Mouse (Mus musculus): ENCODE data around the gene Rpl35. TPM values are rescaled to one million over a fixed set of nuclear protein-coding genes. Genes with fewer than 3 reads are reported as not detected.

The Rpl35 gene
- total RNA-seq, 2 experiments from 2014 or later = 1,385 to 1,595 TPM

DNA sequence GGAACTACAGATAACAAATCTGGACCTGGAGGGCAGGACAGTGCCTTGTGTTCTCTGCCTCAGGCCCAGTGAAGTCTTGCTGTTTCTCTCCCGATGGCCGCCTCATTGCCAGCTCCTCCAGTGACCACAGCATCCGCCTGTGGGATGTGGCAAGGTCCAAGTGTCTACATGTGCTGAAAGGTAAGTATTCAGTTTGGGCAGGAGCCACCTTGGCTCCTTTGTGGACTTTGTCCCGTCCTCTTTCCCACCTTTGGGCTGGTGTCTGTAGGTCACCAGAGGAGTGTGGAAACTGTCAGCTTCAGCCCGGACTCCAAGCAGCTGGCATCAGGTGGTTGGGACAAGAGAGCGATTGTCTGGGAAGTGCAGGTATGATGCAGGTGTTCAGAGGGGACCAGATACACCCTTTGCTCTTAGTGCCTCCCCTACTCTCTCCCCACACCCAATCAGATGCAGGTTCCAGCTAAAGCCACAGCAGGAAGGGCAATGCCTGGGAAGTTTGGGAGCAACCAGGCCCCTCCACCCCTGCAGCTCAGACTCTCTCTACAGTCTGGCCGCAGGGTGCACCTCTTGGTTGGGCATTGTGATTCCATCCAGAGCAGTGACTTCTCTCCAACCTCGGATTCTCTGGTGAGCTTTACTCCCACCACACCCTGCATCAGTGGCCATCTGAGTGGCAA lies 5.4 kb downstream of the Rpl35 start:
- no peak for ATAC-seq (replicated peaks; ENCODE audit: low FRiP score, low TSS enrichment, poor library complexity, severe bottlenecking)

DNA sequence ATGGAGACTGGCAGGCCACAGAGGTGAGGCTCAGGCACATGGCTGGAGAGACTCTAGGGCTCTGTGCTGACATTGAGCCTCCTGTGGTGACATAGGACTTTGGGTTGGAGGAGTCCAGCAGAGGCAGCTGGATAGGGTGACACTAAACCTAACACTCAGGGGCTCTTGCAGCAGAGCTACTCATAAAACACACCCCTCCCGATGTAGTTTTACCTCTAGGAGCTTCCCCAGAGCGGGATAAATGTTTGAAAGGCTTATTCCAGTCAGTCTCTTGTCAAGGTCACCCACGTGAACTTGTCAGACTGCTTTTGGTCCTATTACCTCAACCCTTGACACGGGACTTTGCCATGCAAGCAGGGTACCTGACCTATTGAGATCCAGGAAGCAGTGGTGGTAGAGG lies 6.0 kb downstream of the Rpl35 start:
- ATAC-seq (replicated peaks; ENCODE audit: low FRiP score, low TSS enrichment, poor library complexity, severe bottlenecking) = no peak

DNA sequence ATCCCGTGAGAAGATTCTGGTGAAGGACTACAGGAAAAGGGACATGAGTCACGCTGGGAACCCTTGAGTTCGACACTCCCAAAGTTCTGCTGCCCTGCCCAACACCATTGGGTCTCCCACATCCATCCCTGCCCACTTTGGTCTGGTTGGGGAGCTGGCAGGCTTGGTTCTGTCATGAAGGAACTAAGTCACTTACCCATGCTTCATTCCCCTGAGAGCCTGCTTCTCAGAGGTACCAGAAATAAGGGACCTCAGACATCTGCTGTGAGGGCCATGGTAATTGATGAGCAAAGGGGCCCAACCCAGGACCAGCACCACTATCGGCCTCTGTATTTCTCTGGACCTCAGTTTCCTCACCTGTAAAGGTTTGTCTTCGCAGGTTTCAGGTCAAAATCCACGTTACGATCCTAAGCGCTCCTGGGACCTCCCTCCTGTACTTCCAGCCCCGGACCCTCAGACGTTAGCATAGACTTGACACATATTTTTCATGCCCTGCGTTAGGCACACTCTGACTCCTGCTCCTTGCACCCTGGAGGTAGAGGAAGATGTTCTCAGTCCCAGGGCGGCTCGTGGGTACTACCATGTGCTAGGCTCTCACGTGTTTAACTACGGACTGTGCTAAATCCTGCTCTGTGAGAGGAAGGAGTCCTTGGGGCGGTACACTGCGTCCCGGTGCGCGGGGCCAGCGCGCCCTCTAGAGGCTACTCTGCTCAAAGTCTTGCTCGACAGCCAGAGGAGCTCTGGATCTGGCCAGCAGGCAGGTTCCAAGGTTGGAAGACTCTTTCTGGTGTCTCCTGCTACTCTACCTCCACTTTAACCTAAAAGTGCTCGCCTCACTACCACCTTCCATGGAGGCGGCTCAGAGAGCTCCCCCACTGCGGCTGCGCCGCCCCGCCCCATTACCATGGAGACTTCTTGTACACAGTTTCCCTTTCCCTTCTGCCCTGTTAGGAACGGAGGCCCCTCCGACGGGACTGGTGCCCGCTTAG lies 7.7 kb downstream of the Rpl35 start, which contains the start of gene Wdr38:
Gene Wdr38, plus strand, starts transcription at position 91 of the 989 bp plus-strand sequence.
- ATAC-seq (replicated peaks; ENCODE audit: low FRiP score, low TSS enrichment, poor library complexity, severe bottlenecking) = peak; percentile 78

DNA sequence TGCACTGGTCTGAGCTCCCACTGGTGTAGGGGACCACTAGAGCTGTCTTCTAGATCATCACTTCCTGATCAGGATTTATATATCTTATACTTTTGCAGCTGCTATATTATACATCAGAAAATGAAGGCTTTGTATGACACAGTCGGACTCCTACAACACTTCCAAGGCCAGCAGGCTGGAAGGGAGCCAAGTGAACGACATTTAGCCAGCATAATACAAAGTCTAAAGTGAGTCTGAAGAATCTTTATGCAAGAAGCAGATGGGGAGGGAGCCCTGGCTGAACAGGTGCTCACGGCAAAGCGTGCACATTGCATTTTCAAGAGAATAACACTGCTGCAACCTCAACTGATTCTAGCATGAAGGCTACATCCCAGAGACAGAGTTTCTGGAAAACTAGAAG lies 13.0 kb downstream of the Rpl35 start:
- ATAC-seq (replicated peaks; ENCODE audit: low FRiP score, low TSS enrichment, poor library complexity, severe bottlenecking) = no peak

DNA sequence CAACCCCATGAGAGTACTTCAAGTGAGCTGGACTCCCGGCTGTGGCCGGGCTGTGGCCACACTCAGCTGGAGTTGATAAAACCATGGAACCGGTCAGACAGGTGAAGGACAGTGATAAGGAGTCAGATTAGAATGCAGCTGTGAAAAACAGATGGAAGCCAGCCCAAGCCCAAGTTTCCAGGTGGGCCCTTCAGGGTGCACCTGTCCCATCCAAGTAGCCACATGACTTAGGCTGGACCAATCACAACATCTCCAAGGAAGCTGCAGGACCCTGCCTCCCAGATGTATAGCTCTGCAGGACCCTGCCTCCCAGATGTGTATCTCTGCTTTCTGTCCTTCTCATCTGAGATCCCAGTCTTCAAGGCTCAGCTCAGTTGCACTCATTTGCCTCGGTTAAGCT lies 13.4 kb downstream of the Rpl35 start:
- ATAC-seq (replicated peaks; ENCODE audit: low FRiP score, low TSS enrichment, poor library complexity, severe bottlenecking) = no peak

DNA sequence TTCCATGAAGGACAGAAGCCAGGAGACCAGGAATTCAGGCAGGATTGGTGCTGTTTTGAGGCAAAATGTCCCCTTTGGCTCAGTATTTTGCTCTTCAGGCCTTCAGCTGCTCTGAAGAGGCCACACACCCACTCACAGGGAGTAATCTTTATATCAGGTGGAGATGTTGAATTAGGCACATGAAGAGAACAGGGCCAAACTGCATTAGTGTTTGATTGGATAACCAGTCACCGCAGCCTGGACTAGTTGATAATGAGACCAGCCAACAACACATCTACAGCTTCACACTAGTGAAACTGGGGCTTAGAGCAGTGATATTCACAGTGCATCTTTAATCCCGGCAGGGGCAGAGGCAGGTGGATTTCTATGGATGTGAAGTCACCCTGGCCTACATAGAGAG lies 16.5 kb downstream of the Rpl35 start:
- ATAC-seq (replicated peaks; ENCODE audit: low FRiP score, low TSS enrichment, poor library complexity, severe bottlenecking) = peak; percentile 92

DNA sequence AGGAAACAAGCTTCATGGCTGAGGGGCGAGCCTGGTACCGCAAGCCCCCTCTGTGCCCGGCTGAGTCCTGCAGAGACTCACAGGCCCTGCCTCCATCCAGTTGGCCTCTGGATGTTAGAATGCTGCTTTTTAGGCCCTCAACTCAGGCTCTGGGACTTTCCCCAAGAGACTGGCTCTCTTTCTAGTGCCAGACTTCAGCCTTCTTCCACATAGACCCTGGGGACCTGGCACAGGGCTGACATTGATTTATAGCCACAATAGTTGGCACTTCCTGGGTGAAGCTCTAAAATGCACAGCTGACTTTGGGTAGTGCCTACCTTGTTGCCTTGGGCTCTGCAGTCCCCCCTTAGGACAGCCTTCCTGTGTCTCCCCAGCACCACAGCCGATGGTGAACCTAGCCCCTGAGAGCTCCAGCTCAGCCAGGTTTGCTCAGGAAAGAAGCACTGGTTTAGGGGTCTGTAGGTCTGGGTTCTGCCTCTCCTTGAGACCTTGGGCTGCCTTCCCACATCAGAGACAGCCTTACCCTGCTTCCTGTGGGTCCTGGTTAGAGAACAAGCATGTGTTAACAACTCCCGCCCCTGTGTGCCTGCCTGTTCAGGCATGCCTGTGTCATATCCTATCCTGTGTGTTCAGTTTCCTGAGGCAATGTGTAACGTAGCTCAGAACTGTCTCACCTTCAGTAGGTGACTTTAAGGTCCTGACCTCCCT lies 17.5 kb downstream of the Rpl35 start:
- ATAC-seq (replicated peaks; ENCODE audit: low FRiP score, low TSS enrichment, poor library complexity, severe bottlenecking) = no peak

DNA sequence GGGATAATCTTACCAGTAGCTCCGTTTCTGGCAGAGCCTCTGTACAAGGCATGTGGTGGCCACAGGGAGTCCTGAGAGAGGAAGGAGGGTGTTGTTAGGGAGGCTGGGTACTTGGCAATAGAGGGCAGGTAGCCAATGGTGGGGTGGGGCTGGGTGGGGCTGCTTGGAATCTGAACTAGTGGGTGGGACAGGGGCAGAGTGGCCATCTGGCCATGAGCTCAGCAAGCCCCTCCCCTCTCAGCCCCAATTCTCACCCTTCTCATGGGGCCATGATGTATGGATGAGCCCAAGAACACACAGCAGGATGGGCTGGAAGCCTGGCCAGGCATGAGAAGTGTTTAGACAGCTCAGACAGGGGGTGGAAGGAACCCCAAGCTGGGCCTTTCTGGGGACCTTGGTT lies 18.1 kb downstream of the Rpl35 start:
- no peak for ATAC-seq (replicated peaks; ENCODE audit: low FRiP score, low TSS enrichment, poor library complexity, severe bottlenecking)

DNA sequence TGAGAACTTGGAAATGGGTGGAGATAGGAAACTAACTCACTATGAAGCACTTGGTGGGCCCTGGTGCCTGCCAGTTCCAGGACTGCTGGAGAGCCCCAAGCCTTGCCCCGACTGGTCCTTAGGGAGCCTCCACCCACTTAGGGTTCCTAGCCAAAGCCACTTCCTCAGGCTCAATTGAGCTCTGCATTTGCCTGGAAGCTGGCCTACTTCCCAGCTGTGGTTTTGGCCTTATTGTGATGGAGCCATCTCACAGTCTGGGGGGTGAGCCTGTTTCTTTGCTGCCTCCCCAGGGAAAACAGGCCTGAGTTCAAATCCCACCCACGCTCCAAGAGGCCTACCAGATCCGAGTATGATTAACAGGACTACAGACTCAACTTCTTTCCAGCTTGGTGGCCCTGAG lies 18.8 kb downstream of the Rpl35 start:
- ATAC-seq (replicated peaks; ENCODE audit: low FRiP score, low TSS enrichment, poor library complexity, severe bottlenecking) = no peak

DNA sequence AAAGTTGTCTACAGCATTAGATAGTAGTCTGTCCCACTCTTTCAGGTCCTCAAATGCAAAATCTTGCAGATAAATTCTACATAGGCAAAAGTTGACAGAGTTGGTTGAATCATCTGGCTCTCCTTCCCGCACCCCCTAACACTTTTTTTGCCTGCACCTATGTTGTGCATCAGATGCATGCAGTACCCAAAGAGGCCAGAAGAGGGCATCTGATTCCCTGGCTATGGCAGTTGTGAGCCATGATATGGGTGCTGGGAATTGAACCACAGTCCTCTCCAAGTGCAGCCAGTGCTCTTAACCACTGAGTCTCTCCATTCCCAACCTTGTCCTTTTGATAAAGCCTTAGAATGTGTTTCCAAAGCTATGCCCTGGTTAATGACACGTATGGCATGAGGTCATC lies 22.0 kb downstream of the Rpl35 start:
- no peak for ATAC-seq (replicated peaks; ENCODE audit: low FRiP score, low TSS enrichment, poor library complexity, severe bottlenecking)

DNA sequence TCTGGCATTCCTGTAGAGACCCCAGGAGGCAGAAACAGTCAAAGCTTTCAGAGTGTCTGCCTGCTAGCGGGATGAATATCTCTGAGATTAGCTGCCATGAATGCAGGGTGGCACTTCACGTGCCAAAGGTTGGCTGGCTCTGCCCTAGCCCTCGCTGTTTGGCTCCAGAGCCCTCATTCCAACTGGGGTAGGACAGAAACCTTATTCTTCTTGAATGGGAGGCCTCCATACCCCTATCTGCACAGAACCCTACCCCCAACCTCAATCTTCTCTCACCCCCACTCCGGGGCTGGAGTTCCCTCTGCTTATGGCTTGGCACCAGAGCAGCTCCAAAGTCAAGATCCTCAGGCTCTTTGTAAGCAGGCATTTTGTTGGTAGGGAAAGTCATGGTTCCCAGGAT lies 27.6 kb downstream of the Rpl35 start:
- no peak for ATAC-seq (replicated peaks; ENCODE audit: low FRiP score, low TSS enrichment, poor library complexity, severe bottlenecking)

DNA sequence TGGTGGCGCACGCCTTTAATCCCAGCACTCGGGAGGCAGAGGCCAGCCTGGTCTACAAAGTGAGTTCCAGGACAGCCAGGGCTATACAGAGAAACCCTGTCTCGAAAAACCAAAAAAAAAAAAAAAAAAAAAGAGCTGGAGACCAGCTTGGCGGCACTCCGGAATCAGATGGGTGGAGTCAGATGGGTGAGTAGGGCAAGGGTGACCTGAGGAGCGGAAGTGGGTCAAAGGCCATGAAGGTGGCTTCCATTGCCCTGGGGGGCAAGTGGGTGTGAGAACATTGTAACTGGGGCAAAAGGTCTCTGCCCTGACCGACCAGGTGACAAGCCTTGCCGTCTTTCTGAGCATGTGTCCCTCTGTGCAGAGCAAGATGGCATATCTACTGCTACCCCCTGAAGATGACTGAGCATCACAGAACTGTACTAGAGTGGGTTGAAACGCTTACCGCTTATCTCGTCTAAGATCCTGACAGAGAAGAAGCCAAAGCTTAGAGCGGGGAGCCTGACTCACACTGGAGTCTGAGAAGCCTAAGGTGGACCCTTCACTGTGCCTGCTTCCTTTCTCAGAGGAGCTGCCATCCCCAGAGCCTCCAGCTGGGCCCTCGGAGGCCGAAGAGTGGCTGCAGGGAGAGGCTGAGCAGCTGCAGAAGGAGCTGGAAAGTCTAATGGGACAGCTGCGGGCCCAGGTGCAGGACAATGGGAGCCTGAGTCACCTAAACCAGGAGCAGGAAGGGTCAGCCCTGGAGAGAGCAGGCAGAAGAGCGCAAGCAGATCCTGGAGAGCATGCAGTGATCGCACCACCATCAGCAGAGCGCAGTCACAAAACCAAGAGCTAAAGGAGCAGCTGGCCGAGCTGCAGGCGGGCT lies 29.3 kb downstream of the Rpl35 start:
- no peak for ATAC-seq (replicated peaks; ENCODE audit: low FRiP score, low TSS enrichment, poor library complexity, severe bottlenecking)

DNA sequence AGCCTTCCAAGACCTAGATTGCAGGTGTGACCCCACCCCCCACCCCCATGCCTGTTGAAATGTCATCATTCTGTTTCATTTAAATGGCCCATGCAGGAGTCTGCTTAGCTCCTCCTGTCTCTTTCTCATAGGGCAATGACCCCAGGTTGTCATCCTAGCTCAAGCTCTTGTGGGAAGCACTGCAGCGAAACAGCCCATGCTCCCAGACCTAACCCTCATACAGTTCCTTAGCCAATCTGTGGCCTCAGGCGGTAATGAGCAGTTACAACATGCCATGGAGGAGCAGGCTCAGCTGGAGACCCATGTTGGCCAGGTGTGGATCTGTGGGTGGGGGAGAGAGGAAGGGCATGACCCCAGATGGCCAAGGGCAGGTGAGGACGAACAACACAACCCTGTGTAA lies 30.2 kb downstream of the Rpl35 start:
- ATAC-seq (replicated peaks; ENCODE audit: low FRiP score, low TSS enrichment, poor library complexity, severe bottlenecking) = no peak

DNA sequence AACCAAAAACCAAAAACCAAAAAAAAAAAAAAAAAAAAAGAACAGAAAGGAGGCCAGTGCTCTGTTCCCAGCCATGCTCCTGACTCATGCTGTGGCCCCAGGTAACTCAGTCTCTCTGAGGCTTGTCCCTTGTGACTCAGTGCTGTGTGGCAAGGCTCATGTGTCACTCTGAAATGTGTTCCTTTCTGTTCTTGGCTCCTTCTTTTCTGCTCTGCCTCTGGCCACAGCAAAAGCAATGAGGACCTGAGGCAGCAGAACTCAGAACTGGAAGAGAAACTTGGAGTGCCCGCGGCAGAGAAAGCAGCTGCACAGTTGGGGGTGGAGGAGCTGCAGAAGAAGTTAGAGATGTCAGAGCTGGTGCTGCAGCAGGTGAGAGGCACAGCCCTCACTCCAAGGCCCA lies 31.3 kb downstream of the Rpl35 start:
- ATAC-seq (replicated peaks; ENCODE audit: low FRiP score, low TSS enrichment, poor library complexity, severe bottlenecking) = no peak

DNA sequence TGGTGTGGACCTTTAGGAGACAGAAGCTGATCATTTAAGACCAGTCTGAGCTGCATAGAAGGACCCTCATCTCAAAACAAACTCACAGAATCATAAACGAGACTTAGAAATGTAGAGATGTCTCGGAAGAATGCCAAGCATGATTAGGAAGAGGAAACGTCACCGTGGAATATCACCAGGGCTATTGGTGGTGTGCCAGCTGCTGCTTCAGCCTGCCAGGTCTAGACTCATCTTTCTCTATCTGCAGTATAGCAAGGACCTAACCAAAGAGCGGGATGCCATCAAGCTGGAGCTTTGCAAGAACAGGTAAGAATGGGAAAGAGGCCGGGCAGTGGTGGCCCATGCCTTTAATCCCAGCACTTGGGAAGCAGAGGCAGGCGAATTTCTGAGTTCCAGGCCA lies 31.7 kb downstream of the Rpl35 start:
- no peak for ATAC-seq (replicated peaks; ENCODE audit: low FRiP score, low TSS enrichment, poor library complexity, severe bottlenecking)

DNA sequence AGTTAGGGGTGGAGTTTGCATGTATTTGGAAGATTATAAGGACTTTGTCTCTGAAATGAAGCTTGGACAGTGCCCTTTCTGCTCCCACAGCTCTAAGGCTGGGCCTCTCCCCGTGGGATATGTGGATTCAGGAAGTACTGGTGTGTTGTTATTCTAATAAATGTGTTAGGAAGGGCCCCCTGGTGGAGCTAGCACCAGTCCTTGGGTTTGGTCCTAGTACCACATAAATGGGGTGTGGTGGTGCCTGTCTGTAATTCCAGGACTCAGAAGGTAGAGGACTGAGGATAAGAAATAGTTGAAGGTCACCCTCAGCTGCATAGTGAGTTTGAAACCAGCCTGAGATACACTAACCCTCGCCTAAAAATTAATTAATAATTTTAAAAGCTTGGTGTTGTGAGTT lies 32.2 kb downstream of the Rpl35 start:
- 0 out of 2 replicates have a peak, but pooled peaks have one; percentile 2 for ATAC-seq (replicated peaks; ENCODE audit: low FRiP score, low TSS enrichment, poor library complexity, severe bottlenecking)

DNA sequence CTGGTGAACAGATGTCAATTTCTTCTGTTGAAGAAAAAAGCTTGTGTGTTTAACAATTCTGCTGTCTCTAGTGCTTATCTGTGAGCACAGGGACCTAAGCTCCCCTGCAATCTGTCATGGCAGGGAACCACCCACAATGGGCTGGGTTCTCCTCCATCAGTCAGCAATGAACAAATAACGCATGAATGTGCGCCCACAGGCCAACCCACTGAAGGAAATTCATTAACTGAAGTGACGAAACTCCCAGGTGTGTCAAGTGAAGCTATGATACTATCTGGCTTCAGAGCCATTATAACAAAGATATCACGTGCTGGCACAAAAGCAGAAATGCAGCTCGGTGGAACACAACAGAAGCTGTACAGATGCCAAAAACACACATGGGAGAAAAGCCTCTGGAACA lies 35.4 kb downstream of the Rpl35 start:
- ATAC-seq (replicated peaks; ENCODE audit: low FRiP score, low TSS enrichment, poor library complexity, severe bottlenecking) = peak; percentile 99

DNA sequence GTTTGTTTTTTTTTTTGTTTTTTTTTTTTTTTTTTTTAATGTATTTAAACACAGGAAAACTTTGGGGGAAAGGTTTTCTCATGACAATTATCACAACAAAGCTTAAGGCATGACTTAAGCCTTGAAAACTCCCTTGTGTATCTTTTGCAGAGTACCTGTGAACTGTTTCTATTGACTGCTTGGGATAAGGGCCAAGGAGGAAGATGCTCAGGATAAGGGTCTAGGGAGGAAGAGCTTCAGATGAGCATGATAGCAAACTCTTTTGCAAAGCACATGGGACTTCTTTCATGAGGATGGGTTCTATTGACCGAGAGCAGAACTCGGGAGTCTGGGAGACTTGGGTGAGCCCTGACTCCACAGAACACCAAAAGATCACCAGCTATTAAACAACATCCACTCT lies 35.8 kb downstream of the Rpl35 start:
- no peak; the same call in 1 of the 2 replicates for ATAC-seq (replicated peaks; ENCODE audit: low FRiP score, low TSS enrichment, poor library complexity, severe bottlenecking)

DNA sequence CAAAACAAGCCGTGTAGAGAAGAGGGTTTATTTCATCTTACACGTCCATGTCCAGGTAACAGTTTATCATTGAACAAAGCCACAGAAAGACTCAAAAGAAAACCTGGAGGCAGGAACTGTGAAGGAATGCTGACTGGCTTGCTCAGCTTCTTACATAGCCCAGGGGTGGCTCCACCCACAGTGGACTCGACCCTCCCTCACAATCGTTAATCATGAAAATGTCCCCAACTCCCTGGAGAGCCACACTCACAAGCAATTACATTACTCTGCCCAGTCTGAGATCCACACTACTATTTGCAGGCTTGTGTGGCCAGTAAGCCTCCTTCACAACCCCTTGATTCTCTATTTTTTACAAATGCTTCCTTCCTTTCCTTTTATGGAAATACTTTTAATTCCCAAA lies 41.2 kb downstream of the Rpl35 start:
- ATAC-seq (replicated peaks; ENCODE audit: low FRiP score, low TSS enrichment, poor library complexity, severe bottlenecking) = no peak

All from megakaryocyte-erythroid progenitor cell, adult 5-6 weeks (primary cell).